Mouse (Mus musculus) T-helper 1 cell (primary cell): ENCODE data around the gene Wfdc10.

Experiments
- in situ Hi-C: fragments of 300-600 bp; cut with MboI, MseI; formaldehyde crosslinking; loops from one replicate; pipeline ENCODE4 v1.15.1; 2025; ENCODE audit warnings: high pct_unique_total_duplicates

Wfdc10 gene

GRCm38 (mm10) chr2:164700959-164701358, 45.1 kb downstream of the Wfdc10 start:
- in situ Hi-C loops: no loop called here

- in situ Hi-C loops: no loop called here
These were observed 45.9 kb downstream of the Wfdc10 start for GRCm38 (mm10) chr2:164701761-164702160.

GRCm38 (mm10) chr2:164704235-164704634, 48.4 kb downstream of the Wfdc10 start:
- in situ Hi-C loops: no loop called here

GRCm38 (mm10) chr2:164705328-164705727, 49.5 kb downstream of the Wfdc10 start:
- in situ Hi-C loops: no loop called here

GRCm38 (mm10) chr2:164705991-164706390, 50.1 kb downstream of the Wfdc10 start:
- in situ Hi-C loops: no loop called here
